ENCODE assay signal across 8 mouse cellular contexts in the genomic region with DNA sequence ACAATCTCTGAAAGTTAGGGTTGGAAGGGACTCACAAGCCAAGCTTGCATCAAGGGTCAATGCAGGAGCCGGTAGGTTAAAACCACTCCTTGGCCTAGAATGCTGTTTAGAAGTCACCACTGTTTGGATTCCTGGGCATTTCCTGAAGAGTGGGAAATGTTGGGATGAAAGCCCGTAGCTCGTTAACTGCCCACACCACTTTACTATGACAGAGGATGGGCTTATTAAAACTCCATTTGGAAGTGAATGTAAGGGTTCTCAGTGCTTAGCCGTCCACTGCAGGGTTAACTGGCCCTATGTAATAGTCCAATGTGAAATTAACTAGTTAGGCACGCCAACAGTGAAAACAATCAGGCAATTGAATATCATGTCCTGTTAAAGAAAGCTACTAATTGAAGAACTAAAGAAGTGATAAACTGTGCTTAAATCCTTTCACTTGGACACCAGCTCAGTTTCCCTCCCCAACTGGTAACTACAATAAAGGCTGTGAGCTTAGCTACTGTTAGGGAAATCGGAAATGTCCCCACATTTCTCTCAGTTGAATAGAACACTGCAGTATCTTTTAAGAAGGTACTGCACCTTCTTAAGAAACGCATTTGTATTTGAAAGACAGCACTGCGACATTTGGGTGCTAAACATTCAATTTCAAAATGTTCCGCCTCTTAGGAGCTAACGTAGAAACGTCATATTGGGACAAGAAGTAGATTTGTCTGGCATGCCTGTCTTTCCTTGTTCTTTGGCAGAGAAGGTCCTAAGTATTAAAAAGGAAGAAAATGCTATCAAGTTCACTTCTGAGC. TPM values are rescaled to one million over a fixed set of nuclear protein-coding genes. Genes with fewer than 3 reads are reported as not detected.
DNase-seq lines count a peak whose midpoint lies in the region; ATAC-seq and TF ChIP-seq lines count a peak whose summit lies in the region.

No protein-coding gene starts in this region.

- intact Hi-C loops in heart, postnatal 25 days (cut with DNase I), result loop anchor here (5.0 kb wide), 2 partner anchors 113 to 122 kb away; no protein-coding TSS in a partner anchor

- no peak for DNase-seq in heart, postnatal 25 days (ENCODE audit: low spot score)
- peak; percentile 63 for DNase-seq in R1 (ENCODE audit: low read depth, low spot score)
- DNase-seq in heart, postnatal 0 days (ENCODE audit: low spot score), result no peak
- no peak for DNase-seq in right cerebral cortex, postnatal 14 days
- no peak for DNase-seq in frontal cortex, postnatal 14 days (ENCODE audit: low spot score in 2 of 2)
- no peak for DNase-seq in embryo, embryonic 10 days (ENCODE audit: low spot score)

- 24% methylated on average over 11 of the region's 11 CpGs for WGBS in heart, embryonic 12.5 days
- 10% methylated on average over 11 of the region's 11 CpGs for WGBS in heart, postnatal 0 days
- 39% methylated on average over 11 of the region's 11 CpGs for WGBS in liver, embryonic 16.5 days (ENCODE audit: insufficient replicate concordance)

- H3K4me2 ChIP-seq in heart, embryonic 12.5 days, result peak overlapping the region; percentile 75
- H3K4me2 ChIP-seq in heart, postnatal 0 days (ENCODE audit: low read depth, low read length), result peak overlapping the region; percentile 73
- peak overlapping the region; percentile 51 for H3K4me2 ChIP-seq in liver, embryonic 16.5 days (ENCODE audit: low read depth, low read length)

- peak overlapping the region; percentile 92 for H3K9ac ChIP-seq in heart, embryonic 12.5 days
- H3K9ac ChIP-seq in heart, postnatal 0 days (replicated peaks; ENCODE audit: low read depth, low read length), result peak overlapping the region; percentile 74
- peak overlapping the region; percentile 15; the same call in 1 of the 2 replicates for H3K9ac ChIP-seq in liver, embryonic 16.5 days (ENCODE audit: low read depth, low read length)

- TF ChIP-seq CTCF in heart, postnatal 0 days (IDR thresholded peaks at IDR 0.05; ENCODE audit: low read depth), result no peak

- ATAC-seq in heart, embryonic 12.5 days (ENCODE audit: insufficient number of reproducible peaks, low FRiP score), result no peak
- ATAC-seq in heart, postnatal 0 days (ENCODE audit: insufficient read depth, low read depth), result no peak
- no peak for ATAC-seq in liver, embryonic 16.5 days (ENCODE audit: low read depth)

- no peaks in the 10 kb centered on the region; the same call in 1 of the 2 replicates for H3K36me3 ChIP-seq in heart, embryonic 12.5 days
- H3K36me3 ChIP-seq in heart, postnatal 0 days (replicated peaks; ENCODE audit: control insufficient read depth, insufficient read depth, low read length), result no peaks in the 10 kb centered on the region
- no peaks in the 10 kb centered on the region for H3K36me3 ChIP-seq in liver, embryonic 16.5 days (ENCODE audit: control insufficient read depth, insufficient read depth)

- H3K27ac ChIP-seq in heart, embryonic 12.5 days (ENCODE audit: poor library complexity, severe bottlenecking), result peak overlapping the region; percentile 96
- H3K27ac ChIP-seq in heart, postnatal 0 days (ENCODE audit: low read depth), result peak overlapping the region; percentile 97
- H3K27ac ChIP-seq in liver, embryonic 16.5 days (ENCODE audit: low read length), result peak overlapping the region; percentile 83

- H3K4me3 ChIP-seq in heart, embryonic 12.5 days, result peak overlapping the region; percentile 80
- H3K4me3 ChIP-seq in heart, postnatal 0 days (ENCODE audit: low read depth, low read length), result peak overlapping the region; percentile 74
- peak overlapping the region; percentile 63 for H3K4me3 ChIP-seq in liver, embryonic 16.5 days (ENCODE audit: low read depth, low read length)

- no peak for TF ChIP-seq EP300 in heart, postnatal 0 days (IDR thresholded peaks at IDR 0.05; ENCODE audit: low read depth)

- peaks cover 29% of the 10 kb centered on the region for H3K4me1 ChIP-seq in heart, embryonic 12.5 days (replicated peaks)
- peaks cover 36% of the 10 kb centered on the region for H3K4me1 ChIP-seq in heart, postnatal 0 days (ENCODE audit: control insufficient read depth, insufficient read depth)
- no peaks in the 10 kb centered on the region; the same call in 1 of the 2 replicates for H3K4me1 ChIP-seq in liver, embryonic 16.5 days (ENCODE audit: control insufficient read depth, low read depth, low read length)

- H3K9me3 ChIP-seq in heart, embryonic 12.5 days (replicated peaks), result 0 out of 2 replicates have a peak, but pooled peaks cover 4% of the 10 kb centered on the region
- no peaks in the 10 kb centered on the region for H3K9me3 ChIP-seq in heart, postnatal 0 days (replicated peaks; ENCODE audit: control insufficient read depth, low read length)
- no peaks in the 10 kb centered on the region for H3K9me3 ChIP-seq in liver, embryonic 16.5 days (replicated peaks; ENCODE audit: control insufficient read depth, low read length)

- H3K27me3 ChIP-seq in heart, embryonic 12.5 days (replicated peaks), result no peaks in the 10 kb centered on the region
- no peaks in the 10 kb centered on the region for H3K27me3 ChIP-seq in heart, postnatal 0 days (ENCODE audit: control insufficient read depth, insufficient read depth, low read length)
- H3K27me3 ChIP-seq in liver, embryonic 16.5 days (ENCODE audit: control insufficient read depth, insufficient read depth, low read depth, low read length), result peaks cover 30% of the 10 kb centered on the region

RNA-seq across cellular contexts. Expression of a gene that starts 1.1 kb away (rescaled TPM):
- 8.1 and 9.2 TPM in 2 replicates for polyA plus RNA-seq in heart, embryonic 12.5 days (2016; fragmentation: Nextera tagmentation; extraction: Ambion mirVana)
- 10 to 100 TPM; 11.2 to 12.7 TPM for total RNA-seq in heart, postnatal 25 days (2021)
- 4.1 and 24.8 TPM in 2 replicates for total RNA-seq in heart, postnatal 0 days (2014; rRNA removed; ENCODE audit: low replicate concordance)
- polyA plus RNA-seq in heart, postnatal 0 days (2015; fragmentation: Nextera tagmentation; extraction: Ambion mirVana), result 7.1 and 8.8 TPM in 2 replicates
- 2.8 TPM in 2 replicates for polyA plus RNA-seq in liver, embryonic 16.5 days (2015; fragmentation: Nextera tagmentation; extraction: Ambion mirVana)

RNA-seq across cellular contexts. Expression of a gene that starts 1.2 kb away (rescaled TPM):
- polyA plus RNA-seq in heart, embryonic 12.5 days (2016; fragmentation: Nextera tagmentation; extraction: Ambion mirVana), result 33.0 and 33.3 TPM in 2 replicates
- total RNA-seq in heart, postnatal 25 days (2021), result 10 to 100 TPM; 41.1 to 45.2 TPM
- total RNA-seq in heart, postnatal 0 days (2014; rRNA removed; ENCODE audit: low replicate concordance), result 41.5 and 55.6 TPM in 2 replicates
- polyA plus RNA-seq in heart, postnatal 0 days (2015; fragmentation: Nextera tagmentation; extraction: Ambion mirVana), result 13.7 and 16.7 TPM in 2 replicates
- 5.4 and 6.5 TPM in 2 replicates for polyA plus RNA-seq in liver, embryonic 16.5 days (2015; fragmentation: Nextera tagmentation; extraction: Ambion mirVana)

RNA-seq across cellular contexts. Expression of a gene that starts 10.6 kb away (rescaled TPM):
- 7.1 TPM in 2 replicates for polyA plus RNA-seq in heart, embryonic 12.5 days (2016; fragmentation: Nextera tagmentation; extraction: Ambion mirVana)
- total RNA-seq in heart, postnatal 25 days (2021), result 10 to 100 TPM; 14.1 to 16.0 TPM
- 25.7 and 30.2 TPM in 2 replicates for total RNA-seq in heart, postnatal 0 days (2014; rRNA removed; ENCODE audit: low replicate concordance)
- 7.1 and 7.8 TPM in 2 replicates for polyA plus RNA-seq in heart, postnatal 0 days (2015; fragmentation: Nextera tagmentation; extraction: Ambion mirVana)
- 2.2 and 2.6 TPM in 2 replicates for polyA plus RNA-seq in liver, embryonic 16.5 days (2015; fragmentation: Nextera tagmentation; extraction: Ambion mirVana)

Comparison
In these comparisons a context has a peak if more than half of its experiments do, and no peak if none do; other contexts are left out.
1. H3K9ac ChIP-seq: peak in every context shown above with its lines; median percentile 92 in heart, embryonic 12.5 days; 74 in heart, postnatal 0 days; 15 in liver, embryonic 16.5 days.